In the genomic region with DNA sequence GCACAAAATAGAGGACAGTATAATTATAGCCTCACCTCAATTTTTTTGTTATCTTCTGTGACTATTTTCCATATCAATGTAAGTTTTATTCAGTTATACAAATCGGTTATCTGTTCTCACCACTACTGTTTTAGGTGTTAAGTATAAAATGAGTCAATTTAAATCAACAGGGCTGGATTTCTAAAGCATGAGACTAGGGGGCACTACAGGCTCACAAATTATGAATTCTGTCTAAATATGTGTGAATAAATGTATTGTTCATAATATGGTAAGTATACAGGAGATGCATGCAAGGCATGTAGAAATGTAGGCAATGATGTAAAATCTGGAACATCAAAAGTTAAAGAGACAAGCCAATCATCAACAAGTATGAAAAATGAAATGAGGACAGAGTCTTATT, we compare ENCODE assay signal across 13 mouse cellular contexts. TPM values are rescaled to one million over a fixed set of nuclear protein-coding genes. Genes with fewer than 3 reads are reported as not detected.
DNase-seq lines count a peak whose midpoint lies in the region; ATAC-seq and TF ChIP-seq lines count a peak whose summit lies in the region.
"Had no signal": no experiment of that assay in that cellular context is flagged by ENCODE, and none has a peak within 500 bp of the region (broad histone marks: within the 10 kb centered on the region; RNA-seq: fewer than 3 reads in every experiment).

No protein-coding gene starts in this region.

- no peak overlapping the region for H3K4me2 ChIP-seq in forebrain, postnatal 0 days (ENCODE audit: low read depth)
- no peak overlapping the region for H3K4me2 ChIP-seq in forebrain, embryonic 16.5 days (ENCODE audit: low read length)
- H3K4me2 ChIP-seq: liver, embryonic 15.5 days had no signal

- no peaks in the 10 kb centered on the region for H3K9me3 ChIP-seq in forebrain, postnatal 0 days (ENCODE audit: low read length)
- no peaks in the 10 kb centered on the region for H3K9me3 ChIP-seq in forebrain, embryonic 16.5 days (ENCODE audit: control insufficient read depth, low read length)
- H3K9me3 ChIP-seq: G1E; liver, embryonic 15.5 days had no signal

- DNase-seq in forebrain, postnatal 0 days: peak; percentile 10
- DNase-seq in layer of hippocampus, adult 9-10 months (ENCODE audit: low spot score): peak; percentile 20
- DNase-seq in layer of hippocampus, postnatal 25 days (ENCODE audit: extremely low spot score in 1 of 2, low spot score in 1 of 2): no peak
- peak; percentile 40 for DNase-seq in A20 (ENCODE audit: low read depth, low spot score)
- peak; percentile 30 for DNase-seq in induced T-regulatory cell, adult 2 months (ENCODE audit: low read depth)
- no peak for DNase-seq in ovary, postnatal 14 days (ENCODE audit: low spot score)
- no peak for DNase-seq in adrenal gland, adult 2 months
- DNase-seq: kidney, postnatal 25 days had no signal

- 0 out of 2 replicates have a peak, but pooled peaks have one; percentile 20 for TF ChIP-seq CTCF in forebrain, postnatal 0 days (IDR thresholded peaks at IDR 0.05; ENCODE audit: low read depth)

- ATAC-seq in forebrain, postnatal 0 days: no peak
- ATAC-seq in forebrain, embryonic 16.5 days: no peak

- no peaks in the 10 kb centered on the region for H3K27me3 ChIP-seq in forebrain, postnatal 0 days (ENCODE audit: insufficient read depth, low read length)
- no peaks in the 10 kb centered on the region for H3K27me3 ChIP-seq in forebrain, embryonic 16.5 days (replicated peaks; ENCODE audit: control insufficient read depth, insufficient read depth, low read length)
- H3K27me3 ChIP-seq: liver, embryonic 15.5 days had no signal

- no peak overlapping the region for H3K4me3 ChIP-seq in forebrain, postnatal 0 days (ENCODE audit: low read depth, low read length)
- H3K4me3 ChIP-seq in forebrain, embryonic 16.5 days (replicated peaks; ENCODE audit: low read length): no peak overlapping the region
- H3K4me3 ChIP-seq: liver, embryonic 15.5 days had no signal

- 77% methylated on average over 1 of the region's 1 CpGs for WGBS in forebrain, postnatal 0 days
- WGBS in forebrain, embryonic 16.5 days: 84% methylated on average over 1 of the region's 1 CpGs

- no peak overlapping the region for H3K9ac ChIP-seq in forebrain, postnatal 0 days
- H3K9ac ChIP-seq in forebrain, embryonic 16.5 days (replicated peaks; ENCODE audit: low read depth, low read length): no peak overlapping the region
- H3K9ac ChIP-seq: liver, embryonic 15.5 days had no signal

- no peaks in the 10 kb centered on the region for H3K36me3 ChIP-seq in forebrain, postnatal 0 days (ENCODE audit: insufficient read depth)
- H3K36me3 ChIP-seq in forebrain, embryonic 16.5 days (ENCODE audit: control insufficient read depth, insufficient read depth): no peaks in the 10 kb centered on the region
- H3K36me3 ChIP-seq: G1E; liver, embryonic 15.5 days had no signal

- H3K27ac ChIP-seq in forebrain, postnatal 0 days (ENCODE audit: low read depth, low read length): no peak overlapping the region
- no peak overlapping the region for H3K27ac ChIP-seq in forebrain, embryonic 16.5 days (ENCODE audit: low read length)
- H3K27ac ChIP-seq: liver, embryonic 15.5 days had no signal

- no peaks in the 10 kb centered on the region for H3K4me1 ChIP-seq in forebrain, postnatal 0 days (ENCODE audit: insufficient read depth)
- no peaks in the 10 kb centered on the region for H3K4me1 ChIP-seq in forebrain, embryonic 16.5 days (replicated peaks; ENCODE audit: control insufficient read depth, insufficient read depth, low read length)
- H3K4me1 ChIP-seq: liver, embryonic 15.5 days had no signal

RNA-seq across cellular contexts. Expression of gene Vmn1r20, which starts 2.5 kb away (rescaled TPM):
- total RNA-seq in forebrain, postnatal 0 days (2014; rRNA removed): not detected in 2 replicates
- not detected in 2 replicates for polyA plus RNA-seq in forebrain, postnatal 0 days (2015; fragmentation: Nextera tagmentation; extraction: Ambion mirVana)
- not detected in 2 replicates for polyA plus RNA-seq in forebrain, embryonic 16.5 days (2015; fragmentation: Nextera tagmentation; extraction: Ambion mirVana)
- not detected for total RNA-seq in layer of hippocampus, postnatal 25 days (2021)
- total RNA-seq in adrenal gland, adult 2 months (2021): not detected
- polyA plus RNA-seq in adrenal gland, adult 2 months (2012; rRNA removed): not detected in 2 replicates
- polyA plus RNA-seq: G1E; gonadal fat pad, adult 2 months; liver, embryonic 15.5 days; neural tube, embryonic 11.5 days had no signal

RNA-seq across cellular contexts. Expression of gene Vmn1r19, which starts 27.6 kb away (rescaled TPM):
- not detected in 2 replicates for total RNA-seq in forebrain, postnatal 0 days (2014; rRNA removed)
- polyA plus RNA-seq in forebrain, postnatal 0 days (2015; fragmentation: Nextera tagmentation; extraction: Ambion mirVana): not detected in 2 replicates
- not detected in 2 replicates for polyA plus RNA-seq in forebrain, embryonic 16.5 days (2015; fragmentation: Nextera tagmentation; extraction: Ambion mirVana)
- not detected for total RNA-seq in layer of hippocampus, postnatal 25 days (2021)
- not detected for total RNA-seq in adrenal gland, adult 2 months (2021)
- not detected in 2 replicates for polyA plus RNA-seq in adrenal gland, adult 2 months (2012; rRNA removed)
- total RNA-seq: G1E had no signal
- polyA plus RNA-seq: G1E; gonadal fat pad, adult 2 months; liver, embryonic 15.5 days; neural tube, embryonic 11.5 days had no signal

RNA-seq across cellular contexts. Expression of gene Vmn1r18, which starts 35.6 kb away (rescaled TPM):
- not detected in 2 replicates for total RNA-seq in forebrain, postnatal 0 days (2014; rRNA removed)
- not detected in 2 replicates for polyA plus RNA-seq in forebrain, postnatal 0 days (2015; fragmentation: Nextera tagmentation; extraction: Ambion mirVana)
- polyA plus RNA-seq in forebrain, embryonic 16.5 days (2015; fragmentation: Nextera tagmentation; extraction: Ambion mirVana): not detected in 2 replicates
- total RNA-seq in layer of hippocampus, postnatal 25 days (2021): under 1 TPM in 1 of 2 experiments, not detected in 1; 0.05 TPM
- total RNA-seq in adrenal gland, adult 2 months (2021): not detected
- not detected in 2 replicates for polyA plus RNA-seq in adrenal gland, adult 2 months (2012; rRNA removed)
- polyA plus RNA-seq: G1E; gonadal fat pad, adult 2 months; liver, embryonic 15.5 days; neural tube, embryonic 11.5 days had no signal

Comparison
In these comparisons a context has a peak if more than half of its experiments do, and no peak if none do; other contexts are left out.
1. DNase-seq: peak in forebrain, postnatal 0 days (single experiment), layer of hippocampus, adult 9-10 months (single experiment), A20 (single experiment) and induced T-regulatory cell, adult 2 months (single experiment); none in layer of hippocampus, postnatal 25 days (0 of 2), ovary, postnatal 14 days (single experiment) and adrenal gland, adult 2 months (single experiment).